Mouse (Mus musculus): ENCODE measurements around the gene Lcp1. TPM values are rescaled to one million over a fixed set of nuclear protein-coding genes. Genes with fewer than 3 reads are reported as not detected.

The Lcp1 gene
- total RNA-seq, 2 experiments from 2014 or later = 1.6 to 2.9 TPM

- no peak for DNase-seq (ENCODE audit: low spot score)
Measured at GRCm38 (mm10) chr14:75279716-75280115, 148.8 kb downstream of the Lcp1 start.

GRCm38 (mm10) chr14:75280406-75280805 lies 149.5 kb downstream of the Lcp1 start:
- DNase-seq (ENCODE audit: low spot score) = no peak

Small RNA genes within 50 kb of the gene (microRNA-seq; reads per million reads assigned to microRNA genes)
- not detected for gene Gm44482

Other genes starting within 250 kb of the Lcp1 start
- 1 to 10 TPM; 2.5 to 3.0 TPM for gene Lrch1, start 183.2 kb upstream of the Lcp1 start, total RNA-seq (2021)
- under 1 TPM; 0.12 to 0.14 TPM for gene Rubcnl, start 115.1 kb upstream of the Lcp1 start, total RNA-seq (2021)
- gene Lrrc63, start 220 bp upstream of the Lcp1 start, total RNA-seq (2021) = not detected
- gene Cpb2, start 111.2 kb downstream of the Lcp1 start, total RNA-seq (2021) = not detected
- 10 to 100 TPM; 13.4 to 15.2 TPM for gene Zc3h13, start 153.3 kb downstream of the Lcp1 start, total RNA-seq (2021)

All from gastrocnemius, adult 18-20 months (tissue).